Mouse (Mus musculus): Measurements from ENCODE around the gene Farsa. TPM values are rescaled to one million over a fixed set of nuclear protein-coding genes. Genes with fewer than 3 reads are reported as not detected.

Gene Farsa
- total RNA-seq, 2 experiments from 2014 or later, result 23.8 to 24.9 TPM

GRCm38 (mm10) chr8:84856434-84856833 is 355 bp upstream of the Farsa start:
- no peak for DNase-seq
- no peak for TF ChIP-seq CTCF (IDR thresholded peaks at IDR 0.05)
- intact Hi-C loops (cut with DNase I), result no loop called here
- Histone ChIP-seq H3K27ac (no peak overlapping the region), H3K4me3 (peak overlapping the region; percentile 96; the same call in 1 of the 2 replicates)

- peak within 1 kb of the TSS; percentile 32; the same call in 1 of the 2 replicates for H3K27ac ChIP-seq
- peak within 1 kb of the TSS; percentile 78 for H3K4me3 ChIP-seq
- intact Hi-C loops (cut with DNase I), result no loop called here
- TF ChIP-seq CTCF (IDR thresholded peaks at IDR 0.05), result peak; percentile 5; the same call in 1 of the 2 replicates
- DNase-seq, result peak; percentile 83
Observed at GRCm38 (mm10) chr8:84871376-84872308, 14.9 kb downstream of the Farsa start, which contains the start of gene Syce2. Gene Syce2, plus strand, starts transcription at chr8:84872111.

GRCm38 (mm10) chr8:84872309-84872965 is 15.6 kb downstream of the Farsa start:
- TF ChIP-seq CTCF (IDR thresholded peaks at IDR 0.05), result no peak
- intact Hi-C loops (cut with DNase I), result no loop called here
- H3K27ac ChIP-seq, result peak overlapping the region; percentile 32; the same call in 1 of the 2 replicates
- H3K4me3 ChIP-seq, result peak overlapping the region; percentile 78
- DNase-seq, result peak; percentile 59

- TF ChIP-seq CTCF (IDR thresholded peaks at IDR 0.05), result no peak
- intact Hi-C loops (cut with DNase I), result no loop called here
- no peak overlapping the region for H3K27ac ChIP-seq
- no peak for DNase-seq
- H3K4me3 ChIP-seq, result peak overlapping the region; percentile 78
Observed at GRCm38 (mm10) chr8:84873016-84873415, 16.2 kb downstream of the Farsa start.

GRCm38 (mm10) chr8:84874339-84874738 is 17.6 kb downstream of the Farsa start:
- DNase-seq, result no peak
- intact Hi-C loops (cut with DNase I), result no loop called here
- no peak overlapping the region for H3K4me3 ChIP-seq
- no peak overlapping the region for H3K27ac ChIP-seq
- no peak for TF ChIP-seq CTCF (IDR thresholded peaks at IDR 0.05)

- intact Hi-C loops (cut with DNase I), result no loop called here
- DNase-seq, result no peak
- no peak for TF ChIP-seq CTCF (IDR thresholded peaks at IDR 0.05)
- no peak overlapping the region for H3K4me3 ChIP-seq
- H3K27ac ChIP-seq, result no peak overlapping the region
Observed at GRCm38 (mm10) chr8:84877297-84878035, 20.7 kb downstream of the Farsa start.

- intact Hi-C loops (cut with DNase I), result no loop called here
- no peak for DNase-seq
- Histone ChIP-seq H3K27ac (no peak overlapping the region), H3K4me3 (no peak overlapping the region)
- no peak for TF ChIP-seq CTCF (IDR thresholded peaks at IDR 0.05)
Observed at GRCm38 (mm10) chr8:84878915-84879314, 22.1 kb downstream of the Farsa start.

- no peak for TF ChIP-seq CTCF (IDR thresholded peaks at IDR 0.05)
- no peak overlapping the region for H3K27ac ChIP-seq
- H3K4me3 ChIP-seq, result no peak overlapping the region
- DNase-seq, result no peak
- intact Hi-C loops (cut with DNase I), result no loop called here
Observed at GRCm38 (mm10) chr8:84884728-84885127, 27.9 kb downstream of the Farsa start.

GRCm38 (mm10) chr8:84888280-84888679 is 31.5 kb downstream of the Farsa start:
- H3K27ac ChIP-seq, result no peak overlapping the region
- no peak overlapping the region for H3K4me3 ChIP-seq
- no peak for DNase-seq
- no peak for TF ChIP-seq CTCF (IDR thresholded peaks at IDR 0.05)
- intact Hi-C loops (cut with DNase I), result no loop called here

GRCm38 (mm10) chr8:84889141-84889540 is 32.4 kb downstream of the Farsa start:
- no peak for TF ChIP-seq CTCF (IDR thresholded peaks at IDR 0.05)
- intact Hi-C loops (cut with DNase I), result no loop called here
- Histone ChIP-seq H3K27ac (no peak overlapping the region), H3K4me3 (no peak overlapping the region)
- no peak for DNase-seq

GRCm38 (mm10) chr8:84892993-84893708 is 36.4 kb downstream of the Farsa start:
- no peak for DNase-seq
- intact Hi-C loops (cut with DNase I), result no loop called here
- Histone ChIP-seq H3K27ac (peak overlapping the region; percentile 88), H3K4me3 (peak overlapping the region; percentile 76)
- TF ChIP-seq CTCF (IDR thresholded peaks at IDR 0.05), result no peak

GRCm38 (mm10) chr8:84893709-84894134 is 36.9 kb downstream of the Farsa start, which contains the start of gene Gcdh:
Gene Gcdh, minus strand, starts transcription at chr8:84893921.
- intact Hi-C loops (cut with DNase I), result no loop called here

More at GRCm38 (mm10) chr8:84893709-84894134, 36.9 kb downstream of the Farsa start, which contains the start of gene Gcdh:
- peak within 1 kb of the TSS; percentile 76 for H3K4me3 ChIP-seq
- peak; percentile 92 for DNase-seq
- peak within 1 kb of the TSS; percentile 88 for H3K27ac ChIP-seq
- no peak for TF ChIP-seq CTCF (IDR thresholded peaks at IDR 0.05)
